Mouse (Mus musculus): ENCODE results near the gene Selenoo.

Selenoo gene

DNA sequence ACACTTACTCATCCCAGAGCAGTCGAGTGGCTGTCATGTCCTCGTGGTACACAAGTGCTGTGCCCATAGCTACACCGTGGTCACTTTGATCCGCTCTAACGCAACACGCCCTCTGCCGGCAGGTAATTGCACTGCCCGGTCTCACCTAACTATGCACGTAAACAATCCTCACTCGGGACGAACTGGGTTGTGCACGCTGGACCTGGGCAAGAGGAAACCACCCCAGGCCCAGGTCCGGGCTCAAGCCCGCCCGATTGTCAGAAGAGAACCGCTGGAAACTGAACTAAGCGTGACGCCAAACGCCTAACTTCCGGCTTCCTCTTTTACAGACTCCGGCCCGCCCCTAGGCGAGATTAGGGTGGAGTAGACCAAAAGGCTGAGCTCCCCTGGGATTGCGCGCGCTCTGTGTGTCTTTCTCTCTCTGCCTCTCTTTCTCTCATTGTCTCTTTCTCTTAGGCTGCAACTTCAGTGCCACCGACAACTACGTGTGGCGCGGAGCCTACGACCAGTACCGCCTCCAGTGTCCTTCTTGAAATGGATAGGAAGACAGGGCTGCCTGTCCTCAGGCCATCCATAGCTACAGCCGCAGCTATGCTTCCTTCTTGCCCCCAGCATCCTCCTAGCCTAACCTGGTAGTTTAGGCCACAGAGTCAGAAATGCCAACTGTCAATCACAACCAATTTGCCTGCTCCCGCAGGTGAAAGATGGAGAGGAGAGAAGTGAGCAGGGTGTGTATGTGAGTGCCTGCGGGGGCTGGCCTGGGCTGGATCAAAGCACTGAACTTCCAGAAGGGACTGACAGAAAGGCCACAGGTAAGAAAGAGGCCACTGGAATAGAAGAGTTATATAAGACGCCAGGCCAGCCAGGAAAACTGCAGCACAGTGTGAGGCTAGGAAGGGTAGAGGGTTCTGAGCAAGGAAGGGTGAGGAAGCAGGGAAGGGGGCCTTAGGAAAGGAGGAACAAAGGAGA, 39.8 kb downstream of the Selenoo start, which contains the start of gene Hdac10:
Gene Hdac10 (minus strand): TSS at position 319 of the 969 bp plus-strand sequence.
- DNase-seq, result peak; percentile 92

DNA sequence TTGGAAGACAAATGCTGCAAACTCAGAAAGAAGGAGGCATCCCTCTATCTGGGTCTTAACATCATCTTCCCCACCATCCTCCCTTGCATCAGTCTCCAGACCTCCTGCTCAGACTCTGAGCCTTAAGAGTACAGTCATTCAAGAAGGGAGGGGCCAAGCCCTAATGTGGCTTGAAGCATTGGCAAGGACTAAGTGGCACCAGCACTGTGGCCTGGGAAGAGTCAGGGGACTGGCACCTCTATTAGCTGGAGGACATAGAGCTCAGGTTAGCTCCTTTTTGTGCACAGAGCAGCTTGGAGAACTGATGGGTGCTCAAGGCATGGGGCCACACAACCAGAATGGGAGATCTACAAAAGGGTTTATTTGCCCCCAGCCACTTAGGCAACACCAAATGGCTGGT, 41.4 kb downstream of the Selenoo start:
- DNase-seq, result no peak

DNA sequence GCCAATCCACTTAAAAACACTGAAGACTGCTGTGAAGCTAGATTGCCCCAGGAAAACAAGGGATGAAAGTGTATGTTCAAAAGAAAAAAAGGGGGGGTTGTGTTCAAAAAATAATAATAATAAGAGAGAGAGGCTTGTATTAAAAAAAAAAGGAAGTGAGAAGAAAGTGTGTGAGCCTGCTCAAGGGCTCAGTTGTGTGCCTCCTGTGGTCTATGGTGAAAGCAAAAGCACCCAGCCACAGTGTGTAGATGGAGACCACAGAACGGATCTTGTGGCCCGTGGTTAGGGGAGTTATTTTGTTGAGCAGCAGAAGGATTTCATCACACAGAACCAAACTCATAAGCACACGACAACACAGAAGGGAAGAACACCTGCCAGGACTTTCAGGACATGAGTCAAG, 42.4 kb downstream of the Selenoo start:
- peak; percentile 76 for DNase-seq

DNA sequence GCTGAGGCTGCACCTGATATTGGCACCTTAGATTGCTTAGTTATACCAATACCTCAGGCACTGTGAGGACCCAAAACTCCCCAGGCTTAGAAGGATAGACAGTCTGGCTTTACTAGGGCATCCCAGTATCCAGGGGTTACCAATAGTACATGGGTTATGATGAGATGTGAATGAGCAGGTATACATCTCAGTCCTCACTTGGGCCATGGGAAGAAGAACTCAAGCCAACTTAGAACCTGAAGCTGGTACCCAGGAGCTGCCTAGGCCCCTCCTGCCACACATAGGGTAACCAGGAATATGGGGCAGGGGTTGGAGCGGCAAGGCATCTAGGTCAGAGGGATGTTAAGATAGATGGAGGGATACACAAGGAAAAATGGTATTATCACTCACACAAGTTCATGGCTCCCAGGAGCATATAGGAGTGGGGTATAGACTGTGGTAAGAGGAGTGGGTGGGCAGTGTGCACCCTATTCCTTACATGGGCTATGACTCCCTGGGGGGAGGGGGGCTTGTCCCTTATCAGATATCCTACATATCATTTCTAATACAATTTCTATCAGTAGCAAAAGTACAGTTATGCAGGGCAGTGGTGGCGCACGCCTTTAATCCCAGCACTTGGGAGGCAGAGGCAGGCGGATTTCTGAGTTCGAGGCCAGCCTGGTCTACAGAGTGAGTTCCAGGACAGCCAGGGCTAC, 47.7 kb downstream of the Selenoo start:
- no peak for DNase-seq

DNA sequence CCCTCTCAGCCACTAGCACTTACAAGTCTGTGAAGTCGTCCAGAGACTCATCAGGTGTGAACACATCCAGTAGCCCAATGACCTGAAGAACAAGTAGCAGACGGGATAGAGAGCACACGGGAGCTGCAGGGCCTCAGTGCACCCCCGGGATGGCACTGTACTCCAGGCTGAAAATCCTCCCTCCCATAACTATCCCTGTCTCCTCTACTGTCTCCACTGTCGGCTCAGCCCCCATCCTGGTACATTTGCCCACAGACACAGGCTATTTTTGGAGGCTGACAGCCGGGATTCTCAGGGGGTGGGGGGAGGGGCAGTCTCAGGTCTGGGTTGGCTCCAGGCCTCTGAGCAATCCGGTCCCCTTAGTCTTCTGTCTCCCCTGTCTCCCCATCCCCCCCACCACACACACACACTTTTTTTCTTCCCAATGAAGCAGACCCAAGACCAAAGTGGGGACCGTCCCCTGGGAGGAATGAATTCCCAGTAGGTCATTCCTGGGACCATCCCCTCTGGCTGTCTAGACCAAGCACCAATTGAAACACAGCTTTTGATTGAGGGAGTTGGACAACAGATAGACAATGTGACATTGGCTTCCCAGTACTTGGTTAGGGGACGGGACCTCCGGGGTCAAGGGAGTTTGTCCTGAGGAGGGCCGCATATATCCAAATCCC, 48.6 kb downstream of the Selenoo start:
- no peak for DNase-seq

DNA sequence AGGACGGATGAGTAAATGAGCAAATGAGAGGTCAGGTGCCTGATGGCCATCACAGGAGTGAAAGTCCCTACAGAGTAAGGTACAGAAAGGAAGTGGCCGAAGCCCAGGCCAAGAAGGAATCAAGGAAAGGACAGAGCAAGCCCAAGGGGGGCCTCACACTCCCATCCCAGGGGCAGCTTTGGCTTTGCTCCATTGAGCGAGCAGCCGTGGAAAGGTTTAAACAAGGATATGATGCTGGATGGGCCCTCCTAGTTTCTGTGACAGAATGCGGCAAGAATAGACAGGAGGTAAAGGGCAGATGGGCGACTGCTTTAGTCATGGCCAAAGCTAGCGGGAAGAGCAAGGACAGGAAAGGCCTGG, 49.1 kb downstream of the Selenoo start:
- no peak for DNase-seq

DNA sequence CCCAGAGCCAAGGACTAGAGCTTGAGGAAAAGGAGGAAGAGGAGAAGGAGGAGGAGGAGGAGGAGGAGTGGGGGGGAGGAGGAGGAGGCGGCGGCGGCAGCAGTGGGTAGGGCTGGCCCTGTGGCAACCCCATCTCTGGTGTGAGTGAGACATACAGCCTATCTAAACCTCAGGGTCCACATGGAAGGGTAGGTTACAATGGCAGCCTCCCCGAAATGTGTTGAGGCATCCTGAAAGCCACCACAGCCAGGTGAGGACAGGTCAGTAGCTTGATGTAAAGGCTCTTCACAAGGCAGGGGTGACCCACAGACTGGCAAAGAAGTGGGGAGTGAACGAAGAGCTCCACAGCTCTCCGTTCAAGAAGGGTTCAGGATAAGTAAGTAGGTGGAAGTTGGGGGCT, 49.6 kb downstream of the Selenoo start:
- no peak for DNase-seq

- peak; percentile 83 for DNase-seq
Measured at GRCm38 (mm10) chr15:89140048-89140658, 51.3 kb downstream of the Selenoo start.

- DNase-seq, result peak; percentile 78
Measured at GRCm38 (mm10) chr15:89140659-89141252, 51.9 kb downstream of the Selenoo start, which contains the start of gene Mapk12. Mapk12 (minus strand) TSS chr15:89140703.

DNA sequence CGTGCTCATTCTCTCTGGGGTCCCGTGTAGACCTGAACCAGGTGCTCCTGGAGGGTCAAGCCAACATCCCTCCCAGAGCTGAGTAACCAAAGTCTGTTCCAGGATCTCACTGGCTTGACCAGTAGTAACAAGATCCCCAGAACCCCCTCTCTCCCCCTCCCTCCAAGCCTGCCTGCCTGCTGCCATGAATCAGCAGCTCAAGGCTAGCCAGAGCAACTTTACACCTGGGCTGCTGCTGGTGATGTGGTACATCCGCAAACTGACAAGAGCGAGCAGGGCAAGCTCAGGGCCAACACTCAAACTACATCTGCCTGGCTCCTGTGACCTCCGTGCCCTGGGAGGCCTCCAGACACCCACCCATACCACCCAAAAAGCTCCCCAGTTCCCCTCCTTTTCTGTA, 52.6 kb downstream of the Selenoo start:
- no peak for DNase-seq

- peak; percentile 10 for DNase-seq
Measured at GRCm38 (mm10) chr15:89141905-89142304, 53.0 kb downstream of the Selenoo start.

DNA sequence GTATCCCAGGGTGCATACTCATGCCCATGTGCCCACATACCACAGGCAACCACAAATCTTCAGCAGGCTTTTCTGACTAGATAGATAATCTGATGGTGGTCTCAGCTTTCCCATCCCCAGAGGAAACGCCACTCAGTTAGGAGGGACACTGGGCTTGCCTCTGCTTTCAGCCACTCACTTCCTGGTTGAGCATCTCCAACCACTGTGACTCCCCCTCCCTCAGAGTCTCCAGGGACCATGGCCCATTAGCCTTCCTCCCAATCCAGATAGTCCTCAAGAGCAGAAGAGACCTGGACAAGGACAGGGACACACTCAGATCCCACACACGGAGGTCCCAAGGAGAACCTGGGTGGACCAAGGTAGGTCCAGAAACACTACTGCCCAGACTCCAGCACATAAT, 54.2 kb downstream of the Selenoo start:
- DNase-seq, result no peak

- no peak for DNase-seq
Measured at GRCm38 (mm10) chr15:89144965-89145364, 56.1 kb downstream of the Selenoo start.

GRCm38 (mm10) chr15:89145813-89146350, 57.0 kb downstream of the Selenoo start:
- DNase-seq, result no peak

DNA sequence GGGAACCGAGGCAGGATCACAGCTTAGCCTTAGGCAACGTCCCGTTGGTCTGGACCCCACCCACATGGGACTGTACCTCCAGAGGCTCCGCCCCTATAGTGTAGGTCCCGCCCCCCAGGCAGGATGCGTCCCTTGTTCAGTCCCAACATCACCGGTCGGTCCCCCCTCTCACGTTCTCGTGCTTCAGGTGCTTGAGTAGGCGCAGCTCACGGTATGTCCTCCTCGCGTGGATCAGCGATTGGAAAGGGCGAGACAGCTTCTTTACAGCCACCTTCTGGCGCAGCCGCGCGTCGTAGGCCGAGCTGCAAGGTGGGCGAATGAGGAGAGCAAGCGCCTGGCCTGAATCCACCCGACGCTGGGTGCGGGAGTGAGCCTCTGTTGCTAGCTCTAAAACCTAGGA, 57.7 kb downstream of the Selenoo start:
- peak; percentile 74 for DNase-seq

- DNase-seq, result peak; percentile 77
Measured at GRCm38 (mm10) chr15:89147024-89147423, 58.1 kb downstream of the Selenoo start.

GRCm38 (mm10) chr15:89147456-89147855, 58.6 kb downstream of the Selenoo start:
- DNase-seq, result no peak

DNA sequence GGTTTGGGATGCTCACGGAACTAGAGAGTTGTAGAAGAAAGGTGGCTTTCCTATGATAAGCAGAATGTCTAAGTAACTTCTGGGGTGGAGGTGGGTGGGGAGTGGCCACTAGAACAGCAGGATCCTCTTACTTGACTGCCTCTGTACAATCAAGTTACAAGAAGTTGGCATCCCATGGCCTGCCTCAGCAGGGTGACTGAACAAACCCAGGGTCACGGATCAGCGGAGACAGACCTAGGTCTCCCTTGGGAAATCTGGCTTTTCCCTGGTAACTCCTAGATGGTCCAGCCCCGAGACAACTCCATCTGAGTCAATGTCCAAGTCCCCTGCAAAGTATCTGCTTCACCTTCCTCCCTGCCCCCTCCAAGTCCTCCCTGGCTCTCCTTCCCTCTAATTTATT, 59.0 kb downstream of the Selenoo start:
- DNase-seq, result no peak

- DNase-seq, result no peak
Measured at GRCm38 (mm10) chr15:89148496-89149270, 59.8 kb downstream of the Selenoo start.

DNA sequence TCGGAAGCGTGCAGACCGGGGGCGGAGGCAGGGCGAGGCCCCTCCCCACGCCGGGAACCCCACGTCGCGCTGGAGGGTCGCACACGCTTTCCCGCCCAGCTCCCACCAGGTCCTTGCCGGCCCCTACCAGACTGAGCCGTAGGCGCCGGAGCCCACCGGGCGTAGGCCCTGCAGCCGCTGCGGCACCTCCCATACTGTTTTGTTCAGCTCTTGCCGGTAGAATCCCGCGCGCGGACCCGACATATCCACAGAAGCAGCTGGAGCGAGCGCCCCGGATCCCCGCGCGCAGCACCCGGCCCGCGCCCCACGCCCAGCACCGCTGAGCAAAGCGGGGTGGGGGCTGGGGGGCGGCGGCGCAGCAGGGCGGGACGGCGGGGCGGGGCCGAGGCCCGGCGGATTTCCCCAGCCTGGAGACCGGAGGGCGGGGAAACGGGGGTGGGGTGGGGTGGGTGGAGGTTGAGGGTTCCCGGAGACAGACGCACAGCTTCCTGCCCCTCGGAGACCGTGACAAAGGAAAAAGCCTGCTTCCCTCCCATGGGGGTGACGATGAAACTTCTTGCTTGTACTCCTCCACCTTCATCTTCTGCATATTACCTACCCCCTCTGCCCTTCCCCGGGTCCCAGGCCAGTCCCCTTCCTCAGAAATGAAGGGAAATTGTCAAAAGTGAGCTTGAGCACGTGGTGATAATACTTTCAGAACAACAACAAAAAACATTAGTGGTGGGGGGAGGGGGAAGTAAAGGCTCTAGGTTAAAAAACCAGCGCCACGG, 60.6 kb downstream of the Selenoo start, which contains the start of gene Mapk11:
Gene Mapk11 (minus strand): TSS at position 358 of the 770 bp plus-strand sequence.
- peak; percentile 50 for DNase-seq
